Mouse (Mus musculus): ENCODE data around the gene Malrd1. TPM values are rescaled to one million over a fixed set of nuclear protein-coding genes. Genes with fewer than 3 reads are reported as not detected.

Malrd1 gene
- 0.02 TPM in 1 of 2 replicates, not detected in the other for polyA plus RNA-seq (2012; rRNA removed)

GRCm38 (mm10) chr2:15526241-15526924, at the start of gene Malrd1:
TSS of gene Malrd1 (plus strand) at chr2:15526479.
- no peak within 1 kb of the TSS for H3K4me3 ChIP-seq (ENCODE audit: insufficient read depth, low read length)
- no peak within 1 kb of the TSS for H3K27ac ChIP-seq (ENCODE audit: insufficient read depth, low read length)
- H3K4me1 ChIP-seq (ENCODE audit: control insufficient read depth, insufficient read depth, low read length): no peaks in the 10 kb centered on the region
- no peak for TF ChIP-seq POLR2A (IDR thresholded peaks at IDR 0.05; ENCODE audit: extremely low read depth, insufficient read depth, low read length)

GRCm38 (mm10) chr2:15538643-15539042, 12.4 kb downstream of the Malrd1 start:
- TF ChIP-seq POLR2A (IDR thresholded peaks at IDR 0.05; ENCODE audit: extremely low read depth, insufficient read depth, low read length): no peak
- TF ChIP-seq CTCF (IDR thresholded peaks at IDR 0.05; ENCODE audit: extremely low read depth, insufficient read depth, low read length): no peak
- no peak overlapping the region for H3K4me3 ChIP-seq (ENCODE audit: insufficient read depth, low read length)

GRCm38 (mm10) chr2:15613327-15613948, 87.2 kb downstream of the Malrd1 start:
- Histone ChIP-seq H3K4me1 (ENCODE audit: control insufficient read depth, insufficient read depth, low read length) (no peaks in the 10 kb centered on the region), H3K4me3 (ENCODE audit: insufficient read depth, low read length) (no peak overlapping the region), H3K27ac (ENCODE audit: insufficient read depth, low read length) (no peak overlapping the region)
- TF ChIP-seq CTCF (IDR thresholded peaks at IDR 0.05; ENCODE audit: extremely low read depth, insufficient read depth, low read length): no peak
- no peak for TF ChIP-seq POLR2A (IDR thresholded peaks at IDR 0.05; ENCODE audit: extremely low read depth, insufficient read depth, low read length)

More at GRCm38 (mm10) chr2:15538643-15539042, 12.4 kb downstream of the Malrd1 start:
- no peak overlapping the region for H3K27ac ChIP-seq (ENCODE audit: insufficient read depth, low read length)
- no peaks in the 10 kb centered on the region for H3K4me1 ChIP-seq (ENCODE audit: control insufficient read depth, insufficient read depth, low read length)

GRCm38 (mm10) chr2:15614026-15614425, 87.7 kb downstream of the Malrd1 start:
- H3K4me3 ChIP-seq (ENCODE audit: insufficient read depth, low read length): no peak overlapping the region
- no peaks in the 10 kb centered on the region for H3K4me1 ChIP-seq (ENCODE audit: control insufficient read depth, insufficient read depth, low read length)
- H3K27ac ChIP-seq (ENCODE audit: insufficient read depth, low read length): no peak overlapping the region
- TF ChIP-seq POLR2A (IDR thresholded peaks at IDR 0.05; ENCODE audit: extremely low read depth, insufficient read depth, low read length): no peak
- TF ChIP-seq CTCF (IDR thresholded peaks at IDR 0.05; ENCODE audit: extremely low read depth, insufficient read depth, low read length): no peak

- Histone ChIP-seq H3K4me3 (ENCODE audit: insufficient read depth, low read length) (no peak overlapping the region), H3K27ac (ENCODE audit: insufficient read depth, low read length) (no peak overlapping the region), H3K4me1 (ENCODE audit: control insufficient read depth, insufficient read depth, low read length) (no peaks in the 10 kb centered on the region)
- no peak for TF ChIP-seq POLR2A (IDR thresholded peaks at IDR 0.05; ENCODE audit: extremely low read depth, insufficient read depth, low read length)
- no peak for TF ChIP-seq CTCF (IDR thresholded peaks at IDR 0.05; ENCODE audit: extremely low read depth, insufficient read depth, low read length)
Observed at GRCm38 (mm10) chr2:15635761-15636160, 109.5 kb downstream of the Malrd1 start.

GRCm38 (mm10) chr2:15643864-15644263, 117.6 kb downstream of the Malrd1 start:
- Histone ChIP-seq H3K27ac (ENCODE audit: insufficient read depth, low read length) (no peak overlapping the region), H3K4me1 (ENCODE audit: control insufficient read depth, insufficient read depth, low read length) (no peaks in the 10 kb centered on the region), H3K4me3 (ENCODE audit: insufficient read depth, low read length) (no peak overlapping the region)
- TF ChIP-seq CTCF (IDR thresholded peaks at IDR 0.05; ENCODE audit: extremely low read depth, insufficient read depth, low read length) (no peak), POLR2A (IDR thresholded peaks at IDR 0.05; ENCODE audit: extremely low read depth, insufficient read depth, low read length) (no peak)

- TF ChIP-seq CTCF (IDR thresholded peaks at IDR 0.05; ENCODE audit: extremely low read depth, insufficient read depth, low read length) (no peak), POLR2A (IDR thresholded peaks at IDR 0.05; ENCODE audit: extremely low read depth, insufficient read depth, low read length) (no peak)
- Histone ChIP-seq H3K4me3 (ENCODE audit: insufficient read depth, low read length) (no peak overlapping the region), H3K4me1 (ENCODE audit: control insufficient read depth, insufficient read depth, low read length) (no peaks in the 10 kb centered on the region), H3K27ac (ENCODE audit: insufficient read depth, low read length) (no peak overlapping the region)
Observed at GRCm38 (mm10) chr2:15656388-15656787, 130.1 kb downstream of the Malrd1 start.

- H3K4me3 ChIP-seq (ENCODE audit: insufficient read depth, low read length): no peak overlapping the region
- no peak overlapping the region for H3K27ac ChIP-seq (ENCODE audit: insufficient read depth, low read length)
- TF ChIP-seq CTCF (IDR thresholded peaks at IDR 0.05; ENCODE audit: extremely low read depth, insufficient read depth, low read length): no peak
- TF ChIP-seq POLR2A (IDR thresholded peaks at IDR 0.05; ENCODE audit: extremely low read depth, insufficient read depth, low read length): no peak
- no peaks in the 10 kb centered on the region for H3K4me1 ChIP-seq (ENCODE audit: control insufficient read depth, insufficient read depth, low read length)
Observed at GRCm38 (mm10) chr2:15702977-15703376, 176.7 kb downstream of the Malrd1 start.

GRCm38 (mm10) chr2:15740945-15741344, 214.7 kb downstream of the Malrd1 start:
- Histone ChIP-seq H3K27ac (ENCODE audit: insufficient read depth, low read length) (no peak overlapping the region), H3K4me1 (ENCODE audit: control insufficient read depth, insufficient read depth, low read length) (no peaks in the 10 kb centered on the region), H3K4me3 (ENCODE audit: insufficient read depth, low read length) (no peak overlapping the region)
- TF ChIP-seq POLR2A (IDR thresholded peaks at IDR 0.05; ENCODE audit: extremely low read depth, insufficient read depth, low read length): no peak
- no peak for TF ChIP-seq CTCF (IDR thresholded peaks at IDR 0.05; ENCODE audit: extremely low read depth, insufficient read depth, low read length)

All from cortical plate, adult 2 months (tissue).